Mouse (Mus musculus) ES-CJ7 (cell line): Measurements from ENCODE around the gene Map2k4.

Source experiments
- DNase-seq: peaks from one replicate; pipeline ENCODE4 v3.0.0; 2011; ENCODE audit warnings: low read depth, low spot score

The Map2k4 gene

DNA sequence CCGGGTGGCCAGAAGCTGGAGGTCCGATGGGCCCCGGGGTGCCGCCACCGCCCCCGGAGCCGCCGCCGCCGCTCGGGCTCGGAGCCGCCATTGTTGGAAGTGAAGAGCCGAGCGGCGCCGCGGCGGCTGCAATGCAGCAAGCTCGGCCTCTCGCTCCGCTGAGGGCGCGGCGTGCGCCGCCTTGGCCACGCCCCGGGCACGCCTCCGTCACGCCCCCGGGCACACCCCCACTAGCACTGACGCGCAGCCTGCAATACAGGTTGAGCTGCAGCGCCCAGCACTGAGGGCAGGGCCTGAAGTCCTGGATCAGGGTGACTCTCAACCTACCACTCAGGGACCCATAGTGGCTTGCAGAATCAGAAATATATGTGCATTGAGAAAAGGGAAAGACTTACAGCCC is at the start of gene Map2k4:
Gene Map2k4, minus strand, starts transcription at position 144 of the 400 bp plus-strand sequence.
- DNase-seq, result peak; percentile 91

GRCm38 (mm10) chr11:65824556-65824955 is 36.5 kb upstream of the Map2k4 start:
- no peak for DNase-seq

- peak; percentile 91 for DNase-seq
Measured at GRCm38 (mm10) chr11:65820877-65821276, 32.8 kb upstream of the Map2k4 start.

DNA sequence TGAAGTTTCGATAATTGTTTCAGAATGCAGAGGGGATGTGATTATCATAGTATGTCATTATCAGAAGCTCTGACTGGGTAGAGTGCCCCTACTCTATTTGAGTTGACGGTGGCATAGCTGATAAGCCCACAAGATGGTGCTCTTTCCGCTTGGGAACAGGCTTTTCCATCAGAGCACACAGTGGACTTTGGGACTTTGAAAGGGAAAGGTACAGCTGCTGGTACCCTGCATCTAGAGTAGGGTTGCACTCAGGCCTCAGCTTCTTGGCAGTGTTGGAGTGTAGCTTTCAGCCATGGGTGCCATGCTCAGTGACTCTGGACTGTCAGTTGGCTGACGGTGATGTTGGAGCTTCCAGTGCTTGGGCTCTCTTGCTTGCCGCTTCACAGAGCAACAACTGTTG is 32.2 kb upstream of the Map2k4 start:
- peak; percentile 35 for DNase-seq

DNA sequence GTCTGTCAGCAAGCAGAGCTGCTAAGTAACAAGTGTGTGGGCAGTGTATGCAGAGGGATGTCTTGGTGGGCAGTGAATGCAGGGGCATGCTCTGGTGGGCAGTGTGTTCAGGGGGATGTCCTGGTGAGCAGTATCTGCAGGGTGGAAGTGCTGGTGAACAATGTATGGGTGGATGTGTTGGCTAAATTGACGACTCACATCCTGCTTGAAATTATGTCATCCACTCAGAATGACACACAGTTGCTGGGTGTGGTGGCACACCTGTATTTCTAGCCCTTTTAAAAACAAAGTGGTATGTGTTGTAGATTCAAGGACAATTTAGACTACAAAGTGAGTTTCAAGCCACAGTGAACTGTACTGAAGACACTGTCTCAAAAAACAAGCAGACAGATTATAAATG is 30.1 kb upstream of the Map2k4 start:
- DNase-seq, result no peak

DNA sequence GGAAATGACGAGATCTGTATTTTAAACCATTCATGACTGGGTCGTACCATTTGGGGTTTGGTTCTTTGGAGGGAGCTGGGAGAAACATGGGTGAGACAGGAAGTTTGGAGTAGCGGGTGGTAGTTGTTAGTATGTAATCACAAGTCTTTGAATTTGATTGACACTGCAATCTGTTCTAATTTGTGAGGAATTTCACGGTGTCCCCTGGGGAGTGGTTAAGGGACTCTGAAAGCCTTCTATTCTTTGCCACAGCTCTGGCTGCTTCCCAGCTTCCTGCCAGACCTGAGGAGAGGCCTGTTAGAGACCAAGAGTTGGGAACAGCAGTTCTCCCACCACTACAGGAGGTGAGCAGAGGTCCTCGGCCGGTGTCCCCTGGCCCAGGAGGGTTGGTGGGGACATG is 28.1 kb upstream of the Map2k4 start:
- no peak for DNase-seq

DNA sequence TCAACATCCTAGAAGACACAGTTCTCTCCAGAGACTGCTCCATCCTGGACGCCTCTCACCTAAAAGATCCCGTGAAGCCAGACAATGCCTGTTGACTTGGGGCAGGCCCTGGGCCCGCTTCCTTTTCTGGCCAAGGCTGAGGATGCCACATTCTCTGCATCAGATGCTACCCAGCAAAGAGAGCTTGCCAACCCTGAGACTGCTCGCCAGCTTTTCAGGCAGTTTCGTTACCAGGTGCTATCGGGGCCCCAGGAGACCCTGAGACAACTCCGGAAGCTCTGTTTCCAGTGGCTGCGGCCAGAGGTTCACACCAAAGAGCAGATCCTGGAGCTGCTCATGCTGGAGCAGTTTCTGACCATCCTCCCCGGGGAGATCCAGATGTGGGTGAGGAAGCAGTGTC is 26.3 kb upstream of the Map2k4 start:
- DNase-seq, result no peak

DNA sequence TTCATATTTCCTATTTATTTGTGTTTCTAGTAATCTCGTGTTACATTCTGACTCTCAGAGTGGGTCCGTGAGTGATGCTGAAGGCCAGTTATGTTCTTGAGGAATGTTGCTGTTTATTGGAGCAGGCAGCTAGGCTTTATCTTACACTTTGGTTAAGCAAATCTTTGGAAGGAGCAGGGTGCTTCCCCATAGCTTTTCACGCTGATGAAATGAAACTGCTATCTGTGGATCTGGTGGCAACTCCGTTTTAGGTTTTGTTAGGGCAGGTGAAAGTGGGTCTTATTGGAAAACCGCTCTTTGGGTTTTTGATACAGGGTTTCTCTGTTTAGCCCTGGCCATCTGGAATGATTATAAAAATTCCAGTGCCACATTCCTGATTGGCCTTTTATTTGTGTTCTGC is 24.0 kb upstream of the Map2k4 start:
- no peak for DNase-seq

DNA sequence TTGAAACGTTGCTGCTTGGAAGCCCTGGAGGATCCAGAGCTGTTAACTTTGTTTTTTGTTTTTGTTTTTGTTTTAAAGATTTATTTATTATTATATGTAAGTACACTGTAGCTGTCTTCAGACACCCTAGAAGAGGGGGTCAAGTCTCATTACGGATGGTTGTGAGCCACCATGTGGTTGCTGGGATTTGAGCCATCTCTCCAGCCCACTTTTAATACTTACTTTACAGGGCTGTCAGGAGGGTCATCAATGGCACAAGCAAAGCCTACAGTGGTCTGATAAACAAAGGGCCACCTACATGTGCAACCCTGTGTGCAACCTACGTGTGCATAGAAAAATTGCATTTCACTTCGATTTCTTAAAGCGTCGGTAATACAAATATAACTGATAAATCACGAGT is 19.5 kb upstream of the Map2k4 start:
- DNase-seq, result no peak

DNA sequence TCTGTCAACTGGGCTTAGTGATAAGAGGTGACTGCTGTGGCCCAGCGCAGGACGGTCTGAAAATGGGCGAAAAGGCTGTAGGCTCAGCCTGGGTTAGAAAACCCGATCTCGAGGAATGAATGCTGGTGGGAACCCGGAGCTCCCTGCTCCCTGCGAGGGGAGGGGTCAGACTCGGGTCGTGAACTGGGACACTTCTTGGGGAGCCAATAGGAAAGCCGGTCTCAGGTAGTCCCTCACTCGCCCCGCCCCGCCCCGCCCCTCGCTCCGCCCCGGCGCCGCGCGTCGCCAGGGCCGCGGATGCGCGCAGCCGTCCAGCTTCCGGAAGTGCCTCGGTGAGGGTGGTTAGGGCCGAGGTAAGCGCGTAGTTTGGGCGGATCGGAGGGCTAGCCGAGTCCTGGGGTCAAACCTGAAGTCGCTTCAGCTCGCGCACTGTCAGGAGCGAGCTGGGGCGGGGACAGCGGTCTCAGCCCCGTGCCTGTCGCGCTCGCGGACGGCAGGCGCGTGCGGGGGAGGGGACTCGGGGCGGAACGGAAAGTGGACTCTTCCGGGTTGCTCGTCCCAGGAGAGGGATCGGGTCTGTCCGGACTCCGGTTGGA is 18.9 kb upstream of the Map2k4 start, which contains the start of gene Zkscan6:
Gene Zkscan6, plus strand, starts transcription at position 267 of the 596 bp plus-strand sequence.
- peak; percentile 93 for DNase-seq

GRCm38 (mm10) chr11:65806321-65806904 is 18.3 kb upstream of the Map2k4 start:
- peak; percentile 15 for DNase-seq

GRCm38 (mm10) chr11:65801899-65802298 is 13.8 kb upstream of the Map2k4 start:
- DNase-seq, result no peak

- no peak for DNase-seq
Measured at GRCm38 (mm10) chr11:65795896-65796295, 7.8 kb upstream of the Map2k4 start.

GRCm38 (mm10) chr11:65794428-65795219 is 6.5 kb upstream of the Map2k4 start:
- DNase-seq, result no peak

GRCm38 (mm10) chr11:65787421-65788151 is 511 bp downstream of the Map2k4 start:
- peak; percentile 8 for DNase-seq

GRCm38 (mm10) chr11:65786160-65786559 is 1.9 kb downstream of the Map2k4 start:
- DNase-seq, result no peak

DNA sequence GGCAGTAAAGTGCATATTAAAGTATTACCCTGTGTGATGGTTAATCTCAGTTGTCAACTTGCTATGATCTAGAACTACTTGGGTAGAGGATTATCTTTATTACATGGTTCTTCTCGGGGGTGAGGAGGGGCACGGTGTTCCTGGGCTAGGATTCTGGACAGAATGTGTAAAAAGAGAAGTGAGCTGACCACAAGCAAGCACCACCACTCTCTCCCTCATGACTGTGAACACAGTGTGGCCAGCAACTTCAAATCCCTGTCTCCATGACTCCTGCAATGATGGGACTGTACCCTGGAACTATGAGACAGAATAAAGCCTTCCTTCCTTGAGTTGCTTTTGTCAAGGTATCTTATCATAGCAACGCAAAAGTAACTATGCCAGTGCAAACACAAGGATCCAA is 6.5 kb downstream of the Map2k4 start:
- DNase-seq, result no peak

- DNase-seq, result no peak
Measured at GRCm38 (mm10) chr11:65779578-65779977, 8.5 kb downstream of the Map2k4 start.

DNA sequence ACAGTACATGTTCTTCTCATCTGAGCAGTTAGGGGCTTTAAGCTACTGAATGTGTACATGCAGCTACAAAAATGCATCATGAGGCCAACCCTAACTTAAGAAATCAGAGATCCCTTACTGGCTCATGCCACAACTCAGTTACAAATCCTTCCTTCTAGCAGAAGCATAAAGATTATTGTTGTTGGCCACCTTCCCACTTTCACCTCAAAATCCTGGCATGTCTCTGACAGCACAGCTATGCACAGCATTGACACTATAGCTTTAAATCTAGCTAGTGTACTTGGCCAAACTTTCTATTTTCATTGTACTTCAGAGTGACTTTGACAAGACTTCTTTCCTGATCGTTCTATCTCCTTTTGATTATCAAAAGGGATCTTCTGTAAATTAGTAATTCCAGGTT is 9.0 kb downstream of the Map2k4 start:
- DNase-seq, result no peak

DNA sequence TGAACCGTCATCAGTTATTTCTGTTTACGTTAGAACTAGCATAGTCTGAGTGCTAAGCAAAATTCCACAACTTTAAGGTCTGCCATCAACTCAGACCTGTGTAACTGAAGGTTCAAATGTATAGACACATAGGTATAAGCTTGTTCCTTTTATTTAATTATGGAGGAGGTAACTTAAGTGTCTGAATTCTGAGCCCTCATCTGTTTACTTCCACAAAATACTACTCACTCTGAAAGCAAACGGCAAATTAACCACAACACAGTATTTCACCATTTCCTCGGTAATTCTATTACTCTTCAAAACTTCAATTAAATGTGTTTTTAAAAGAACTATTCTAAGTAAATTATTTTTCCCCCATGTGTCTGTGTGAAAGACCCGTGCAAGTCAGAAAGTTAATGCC is 10.3 kb downstream of the Map2k4 start:
- no peak for DNase-seq

DNA sequence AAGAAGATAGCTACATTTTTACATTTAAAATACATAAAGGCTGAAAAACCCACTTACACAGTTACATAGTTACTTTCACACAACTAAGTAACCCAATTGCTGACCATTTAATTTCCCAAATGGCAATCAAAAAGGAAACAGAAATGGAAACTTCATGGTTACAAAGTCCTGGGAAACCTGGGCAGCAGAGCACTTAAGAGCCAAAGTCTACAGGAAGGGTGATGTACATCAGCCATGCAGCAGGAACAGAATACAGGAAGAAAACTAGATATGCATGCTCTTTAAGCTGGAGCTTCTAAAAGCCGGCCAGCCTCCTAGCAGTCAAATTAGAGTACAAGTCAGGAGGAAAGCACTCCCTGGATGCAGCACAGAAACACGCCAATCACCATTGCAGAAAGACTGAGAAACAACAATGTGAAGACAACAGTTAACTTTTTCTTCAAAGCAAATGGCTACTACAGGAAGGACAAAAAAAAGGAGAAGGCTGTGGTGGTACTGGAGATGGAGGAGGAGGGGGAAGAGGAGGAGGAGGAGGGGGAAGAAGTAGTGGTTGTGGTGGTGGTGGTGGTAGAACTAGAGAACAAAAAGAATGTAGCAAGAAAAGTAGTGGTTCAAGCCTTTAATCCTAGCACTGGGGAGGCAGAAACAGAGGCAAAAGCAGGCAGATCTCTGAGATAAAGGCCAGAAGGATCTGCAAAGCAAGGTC is 11.0 kb downstream of the Map2k4 start:
- no peak for DNase-seq
